Mouse (Mus musculus): ENCODE measurements at regions not wholly inside any gene's neighbourhood (a gene's known extent, or its start where the extent isn't known, plus 50 kb on each side); places are given as distances from the start of the nearest gene placed in this dataset.
A peak's percentile ranks its signal among the peaks of the same experiment; 100 is the strongest.

- Histone ChIP-seq H3K4me3 (replicated peaks) (no peak overlapping the region), H3K27ac (no peak overlapping the region), H3K9me3 (no peaks in the 10 kb centered on the region), H3K9ac (no peak overlapping the region), H3K36me3 (replicated peaks) (no peaks in the 10 kb centered on the region), H3K4me2 (no peak overlapping the region), H3K27me3 (no peaks in the 10 kb centered on the region), H3K4me1 (no peaks in the 10 kb centered on the region; the same call in 1 of the 2 replicates)
- WGBS: 87% methylated on average over 8 of the region's 8 CpGs
- ATAC-seq (ENCODE audit: low FRiP score): peak; percentile 14; the same call in 1 of the 2 replicates
These were observed 74.8 kb upstream of the Btg3 start for GRCm38 (mm10) chr16:78451750-78452149.

DNA sequence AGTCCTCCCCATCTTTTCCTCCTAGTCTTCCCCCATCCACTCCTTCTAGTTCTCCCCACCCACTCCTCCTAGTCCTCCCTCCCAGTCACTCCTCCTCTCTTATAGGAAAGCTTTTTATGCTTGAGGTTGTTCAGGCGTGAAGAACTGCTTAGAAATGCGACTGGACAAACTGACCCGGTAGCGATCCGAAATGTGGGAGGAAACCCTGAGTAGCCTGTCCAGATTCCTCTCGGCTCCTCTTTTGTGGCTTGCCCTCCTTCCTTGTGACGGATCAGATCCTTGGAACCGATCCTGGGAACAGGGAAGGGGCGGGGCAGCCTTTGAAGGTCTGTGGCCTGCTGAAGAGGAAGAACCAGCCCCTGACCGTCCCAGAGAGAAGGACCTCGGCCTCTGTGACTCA, 74.3 kb upstream of the Btg3 start:
- 0 out of 2 replicates have a peak, but pooled peaks have one; percentile 6 for ATAC-seq (ENCODE audit: low FRiP score)
- WGBS: 69% methylated on average over 11 of the region's 11 CpGs

DNA sequence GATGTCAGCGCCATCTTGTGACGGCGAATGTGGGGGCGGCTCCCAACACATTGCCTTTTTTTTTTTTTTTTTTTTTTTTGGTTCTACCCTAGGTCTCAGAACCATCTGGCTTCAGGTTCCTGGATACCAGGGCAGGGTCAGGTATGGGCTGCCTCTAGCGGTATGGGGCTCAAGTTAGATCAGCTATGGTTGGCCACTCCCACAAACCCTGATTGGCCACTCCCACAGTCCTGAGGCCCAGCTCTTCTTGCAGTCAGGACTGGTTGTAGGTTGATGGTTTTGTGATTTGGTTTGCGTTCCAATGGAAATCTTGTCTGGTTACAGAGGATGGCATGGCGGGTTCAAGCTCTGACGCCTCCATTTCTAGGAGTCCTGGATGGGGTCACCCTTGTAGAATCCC, 72.2 kb upstream of the Btg3 start:
- 99% methylated on average over 4 of the region's 8 CpGs for WGBS
- H3K9me3 ChIP-seq: 0 out of 2 replicates have a peak, but pooled peaks cover 3% of the 10 kb centered on the region

More for the DNA sequence above, 74.3 kb upstream of the Btg3 start:
- Histone ChIP-seq H3K4me3 (replicated peaks) (no peak overlapping the region), H3K27me3 (no peaks in the 10 kb centered on the region), H3K9ac (no peak overlapping the region), H3K4me1 (no peaks in the 10 kb centered on the region; the same call in 1 of the 2 replicates), H3K4me2 (no peak overlapping the region), H3K27ac (no peak overlapping the region), H3K36me3 (replicated peaks) (no peaks in the 10 kb centered on the region), H3K9me3 (no peaks in the 10 kb centered on the region)

GRCm38 (mm10) chr16:78443262-78443661, 66.3 kb upstream of the Btg3 start:
- no peaks in the 10 kb centered on the region for H3K36me3 ChIP-seq (replicated peaks)
- ATAC-seq (ENCODE audit: low FRiP score): no peak
- no peaks in the 10 kb centered on the region for H3K27me3 ChIP-seq
- 90% methylated on average over 8 of the region's 8 CpGs for WGBS
- H3K4me3 ChIP-seq (replicated peaks): no peak overlapping the region
- 0 out of 2 replicates have a peak, but pooled peaks cover 4% of the 10 kb centered on the region for H3K9me3 ChIP-seq
- H3K4me2 ChIP-seq: no peak overlapping the region
- no peak overlapping the region for H3K27ac ChIP-seq
- no peak overlapping the region for H3K9ac ChIP-seq
- no peaks in the 10 kb centered on the region for H3K4me1 ChIP-seq

More for the DNA sequence above, 72.2 kb upstream of the Btg3 start:
- no peak overlapping the region for H3K27ac ChIP-seq
- no peak overlapping the region for H3K9ac ChIP-seq
- H3K27me3 ChIP-seq: no peaks in the 10 kb centered on the region
- H3K36me3 ChIP-seq (replicated peaks): no peaks in the 10 kb centered on the region
- H3K4me2 ChIP-seq: no peak overlapping the region
- ATAC-seq (ENCODE audit: low FRiP score): no peak
- H3K4me1 ChIP-seq: no peaks in the 10 kb centered on the region
- H3K4me3 ChIP-seq (replicated peaks): no peak overlapping the region

- WGBS: 90% methylated on average over 7 of the region's 7 CpGs
- H3K4me1 ChIP-seq: no peaks in the 10 kb centered on the region
- 0 out of 2 replicates have a peak, but pooled peaks cover 4% of the 10 kb centered on the region for H3K9me3 ChIP-seq
- no peak for ATAC-seq (ENCODE audit: low FRiP score)
- H3K9ac ChIP-seq: no peak overlapping the region
- no peak overlapping the region for H3K4me3 ChIP-seq (replicated peaks)
- H3K4me2 ChIP-seq: no peak overlapping the region
- no peak overlapping the region for H3K27ac ChIP-seq
- no peaks in the 10 kb centered on the region for H3K27me3 ChIP-seq
- H3K36me3 ChIP-seq (replicated peaks): no peaks in the 10 kb centered on the region
These were observed 65.8 kb upstream of the Btg3 start for GRCm38 (mm10) chr16:78442830-78443229.

GRCm38 (mm10) chr16:78441961-78442360, 65.0 kb upstream of the Btg3 start:
- Histone ChIP-seq H3K36me3 (replicated peaks) (no peaks in the 10 kb centered on the region), H3K4me2 (no peak overlapping the region), H3K27me3 (no peaks in the 10 kb centered on the region), H3K4me3 (replicated peaks) (no peak overlapping the region), H3K9me3 (0 out of 2 replicates have a peak, but pooled peaks cover 4% of the 10 kb centered on the region), H3K4me1 (no peaks in the 10 kb centered on the region), H3K27ac (no peak overlapping the region), H3K9ac (no peak overlapping the region)
- WGBS: 91% methylated on average over 6 of the region's 6 CpGs
- no peak for ATAC-seq (ENCODE audit: low FRiP score)

GRCm38 (mm10) chr16:78435707-78436106, 58.7 kb upstream of the Btg3 start:
- H3K4me3 ChIP-seq (replicated peaks): no peak overlapping the region
- H3K36me3 ChIP-seq (replicated peaks): no peaks in the 10 kb centered on the region
- H3K4me2 ChIP-seq: no peak overlapping the region
- H3K4me1 ChIP-seq: no peaks in the 10 kb centered on the region
- H3K27ac ChIP-seq: no peak overlapping the region
- ATAC-seq (ENCODE audit: low FRiP score): no peak
- no peaks in the 10 kb centered on the region for H3K9me3 ChIP-seq
- no peak overlapping the region for H3K9ac ChIP-seq
- 86% methylated on average over 5 of the region's 5 CpGs for WGBS
- no peaks in the 10 kb centered on the region for H3K27me3 ChIP-seq

GRCm38 (mm10) chr16:78427470-78428041, 50.6 kb upstream of the Btg3 start:
- H3K9ac ChIP-seq: 0 out of 2 replicates have a peak overlapping the region, but pooled peaks have one; percentile 18
- H3K4me2 ChIP-seq: peak overlapping the region; percentile 38
- WGBS: 33% methylated on average over 16 of the region's 16 CpGs
- no peaks in the 10 kb centered on the region for H3K9me3 ChIP-seq
- peak overlapping the region; percentile 11; the same call in 1 of the 2 replicates for H3K4me3 ChIP-seq (replicated peaks)
- H3K4me1 ChIP-seq: peaks cover 12% of the 10 kb centered on the region; the same call in 1 of the 2 replicates
- 0 out of 2 replicates have a peak overlapping the region, but pooled peaks have one; percentile 26 for H3K27ac ChIP-seq
- peak; percentile 75 for ATAC-seq (ENCODE audit: low FRiP score)
- H3K36me3 ChIP-seq (replicated peaks): no peaks in the 10 kb centered on the region
- no peaks in the 10 kb centered on the region for H3K27me3 ChIP-seq
